Mouse (Mus musculus) embryonic facial prominence, embryonic 12.5 days (tissue): ENCODE data around the gene Nat8f5. TPM values are rescaled to one million over a fixed set of nuclear protein-coding genes. Genes with fewer than 3 reads are reported as not detected.
"Not testable (repeated sequence)": the region's sequence is repeated elsewhere in the genome, so short reads cannot be mapped to it uniquely, and the experiment has no call there.

Experiments
- ATAC-seq: fragments of 200-750 bp; cut with Nextera tagmentation; 2 replicates; pipeline ENCODE4 v1.8.0; 2017; ENCODE audit not compliant: insufficient number of reproducible peaks, insufficient read depth, low FRiP score, low TSS enrichment
- H3K27ac ChIP-seq: fragments of 300-500 bp; sonication (generic); 2 replicates; pipeline ENCODE4 v1.5.1; 2016; ENCODE audit warnings: mild to moderate bottlenecking
- H3K27me3 ChIP-seq: fragments of 300-500 bp; sonication (generic); 2 replicates; pipeline ENCODE4 v1.6.1; 2016; ENCODE audit warnings: mild to moderate bottlenecking, moderate library complexity
- H3K36me3 ChIP-seq: fragments of 300-500 bp; sonication (generic); 2 replicates; pipeline ENCODE4 v1.6.1; 2016; ENCODE audit warnings: mild to moderate bottlenecking
- H3K4me1 ChIP-seq: fragments of 300-500 bp; sonication (generic); 2 replicates; pipeline ENCODE4 v1.6.1; 2016
- H3K4me2 ChIP-seq: fragments of 300-500 bp; sonication (generic); replicated peaks from 2 replicates; pipeline ENCODE4 v1.6.1; 2016; ENCODE audit warnings: mild to moderate bottlenecking, moderate library complexity
- H3K4me3 ChIP-seq: fragments of 300-500 bp; sonication (generic); 2 replicates; pipeline ENCODE4 v1.5.1; 2016; ENCODE audit warnings: mild to moderate bottlenecking
- H3K9ac ChIP-seq: fragments of 300-500 bp; sonication (generic); 2 replicates; pipeline ENCODE4 v1.6.1; 2016; ENCODE audit warnings: mild to moderate bottlenecking, moderate library complexity
- H3K9me3 ChIP-seq: fragments of 300-500 bp; sonication (generic); 2 replicates; pipeline ENCODE4 v1.6.1; 2016; ENCODE audit warnings: mild to moderate bottlenecking, moderate library complexity
- WGBS: fragments of 180-500 bp; shearing (Covaris S2); methylation state at CpG from one replicate; pipeline ENCODE4 v1.1.7; 2016; 5-methylcytosine and 5-hydroxymethylcytosine counted together
- polyA plus RNA-seq: library from polyadenylated mRNA; unstranded; fragments of >200 nt; fragmentation: Nextera tagmentation; extraction: Ambion mirVana; gene quantifications from 2 replicates; pipeline ENCODE4 v1.2.1, GENCODE M21; 2016

Nat8f5 gene
- polyA plus RNA-seq, 1 experiment from 2014 or later, result not detected

- 76% methylated on average over 3 of the region's 3 CpGs for WGBS
- no peak overlapping the region for H3K4me2 ChIP-seq
- no peaks in the 10 kb centered on the region for H3K27me3 ChIP-seq
- H3K4me3 ChIP-seq, result no peak overlapping the region
- no peak for ATAC-seq
- H3K9me3 ChIP-seq, result no peaks in the 10 kb centered on the region
- no peak overlapping the region for H3K9ac ChIP-seq
- H3K4me1 ChIP-seq, result no peaks in the 10 kb centered on the region
- no peaks in the 10 kb centered on the region for H3K36me3 ChIP-seq
- H3K27ac ChIP-seq, result no peak overlapping the region
Measured at GRCm38 (mm10) chr6:85853481-85853880, 32.7 kb upstream of the Nat8f5 start.

- Histone ChIP-seq H3K4me3 (no peak overlapping the region), H3K36me3 (no peaks in the 10 kb centered on the region), H3K4me1 (no peaks in the 10 kb centered on the region), H3K9me3 (no peaks in the 10 kb centered on the region), H3K9ac (no peak overlapping the region), H3K27me3 (no peaks in the 10 kb centered on the region), H3K27ac (no peak overlapping the region), H3K4me2 (no peak overlapping the region)
- 93% methylated on average over 7 of the region's 7 CpGs for WGBS
- no peak for ATAC-seq
Measured at GRCm38 (mm10) chr6:85851062-85851773, 30.4 kb upstream of the Nat8f5 start.

- no peak for ATAC-seq
- H3K9ac ChIP-seq, result no peak overlapping the region
- H3K36me3 ChIP-seq, result no peaks in the 10 kb centered on the region
- H3K27ac ChIP-seq, result no peak overlapping the region
- WGBS, result 31% methylated on average over 2 of the region's 2 CpGs
- no peak overlapping the region for H3K4me2 ChIP-seq
- no peaks in the 10 kb centered on the region for H3K9me3 ChIP-seq
- H3K27me3 ChIP-seq, result no peaks in the 10 kb centered on the region
- no peaks in the 10 kb centered on the region for H3K4me1 ChIP-seq
- H3K4me3 ChIP-seq, result no peak overlapping the region
Measured at GRCm38 (mm10) chr6:85849240-85849639, 28.5 kb upstream of the Nat8f5 start.

- WGBS, result 81% methylated on average over 4 of the region's 4 CpGs
- H3K27me3 ChIP-seq, result no peaks in the 10 kb centered on the region
- no peak overlapping the region for H3K9ac ChIP-seq
- H3K4me1 ChIP-seq, result no peaks in the 10 kb centered on the region
- no peak for ATAC-seq
- no peak overlapping the region for H3K27ac ChIP-seq
- H3K4me3 ChIP-seq, result no peak overlapping the region
- no peaks in the 10 kb centered on the region for H3K9me3 ChIP-seq
- no peak overlapping the region for H3K4me2 ChIP-seq
- no peaks in the 10 kb centered on the region for H3K36me3 ChIP-seq
Measured at GRCm38 (mm10) chr6:85848140-85848539, 27.4 kb upstream of the Nat8f5 start.

DNA sequence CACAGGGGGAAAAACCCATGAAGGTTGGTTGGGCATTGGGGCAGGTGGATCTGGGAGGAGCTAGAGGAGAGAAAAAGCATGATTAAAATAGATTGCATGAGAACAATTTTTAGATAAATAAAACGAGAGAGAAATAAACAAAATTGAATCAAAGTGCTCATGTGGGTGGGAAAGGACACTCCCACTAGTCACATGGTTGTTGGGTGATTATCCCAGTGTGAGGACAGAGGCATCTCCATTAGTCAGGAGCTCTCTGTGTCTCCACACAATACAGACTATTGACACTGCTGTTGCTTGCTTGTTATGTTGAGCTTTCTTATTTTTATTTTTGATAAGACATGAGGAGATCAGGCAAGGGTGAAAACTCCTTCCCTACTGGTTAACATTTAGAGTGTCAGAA is 26.1 kb upstream of the Nat8f5 start:
- Histone ChIP-seq H3K9me3 (no peaks in the 10 kb centered on the region), H3K27me3 (no peaks in the 10 kb centered on the region), H3K9ac (no peak overlapping the region), H3K4me3 (no peak overlapping the region), H3K4me2 (no peak overlapping the region), H3K27ac (no peak overlapping the region), H3K4me1 (no peaks in the 10 kb centered on the region), H3K36me3 (no peaks in the 10 kb centered on the region)
- WGBS, result 53% methylated on average over 1 of the region's 1 CpGs
- no peak for ATAC-seq

DNA sequence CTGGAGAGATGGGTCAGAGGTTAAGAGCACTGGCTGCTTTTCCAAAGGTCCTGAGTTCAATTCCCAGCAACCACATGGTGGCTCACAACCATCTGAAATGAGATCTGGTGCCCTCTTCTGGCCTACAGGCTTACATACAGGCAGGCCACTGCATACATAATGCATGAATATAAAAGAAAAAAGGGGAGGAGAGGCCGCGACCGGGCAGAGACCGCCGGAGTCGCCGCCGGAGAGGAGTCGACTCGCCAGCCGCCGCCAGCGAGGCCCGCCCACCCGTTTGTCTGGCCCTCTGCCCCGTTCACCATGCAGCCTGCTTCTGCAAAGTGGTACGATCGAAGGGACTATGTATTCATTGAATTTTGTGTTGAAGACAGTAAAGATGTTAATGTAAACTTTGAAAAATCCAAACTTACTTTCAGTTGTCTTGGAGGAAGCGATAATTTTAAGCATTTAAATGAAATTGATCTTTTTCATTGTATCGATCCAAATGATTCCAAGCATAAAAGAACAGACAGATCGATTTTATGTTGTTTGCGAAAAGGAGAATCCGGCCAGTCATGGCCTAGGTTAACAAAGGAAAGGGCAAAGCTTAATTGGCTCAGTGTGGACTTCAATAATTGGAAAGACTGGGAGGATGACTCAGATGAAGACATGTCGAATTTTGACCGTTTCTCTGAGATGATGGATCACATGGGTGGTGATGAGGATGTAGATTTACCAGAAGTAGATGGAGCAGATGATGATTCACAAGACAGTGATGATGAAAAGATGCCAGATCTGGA is 23.1 kb upstream of the Nat8f5 start:
- not testable (repeated sequence) for H3K36me3 ChIP-seq, H3K27ac ChIP-seq, H3K4me1 ChIP-seq, H3K4me2 ChIP-seq, H3K9ac ChIP-seq, ATAC-seq, H3K4me3 ChIP-seq, H3K27me3 ChIP-seq, H3K9me3 ChIP-seq
- 78% methylated on average over 25 of the region's 25 CpGs for whole genome bisulfite sequencing

DNA sequence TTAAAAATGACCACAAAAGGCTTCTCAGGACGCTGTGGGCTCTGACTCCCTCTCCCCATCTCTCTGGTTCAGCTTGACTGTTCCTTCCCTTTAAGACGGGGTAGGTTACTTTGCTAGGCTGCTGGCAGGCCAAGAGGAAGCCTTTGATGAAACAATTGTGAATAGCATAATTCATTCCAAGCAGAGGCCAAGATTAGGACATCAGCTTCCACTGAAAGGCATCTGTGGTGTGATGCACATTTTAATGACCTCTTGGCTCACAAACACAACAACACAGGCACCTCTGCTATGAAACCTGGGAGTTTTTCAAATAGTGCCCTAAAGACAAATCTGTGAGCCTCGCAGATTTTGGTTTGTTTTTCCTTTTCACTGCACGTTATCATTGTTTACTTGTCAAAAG is 19.2 kb upstream of the Nat8f5 start:
- no peak for ATAC-seq
- Histone ChIP-seq H3K9ac (no peak overlapping the region), H3K27me3 (no peaks in the 10 kb centered on the region), H3K9me3 (no peaks in the 10 kb centered on the region), H3K4me1 (no peaks in the 10 kb centered on the region), H3K4me3 (no peak overlapping the region), H3K27ac (no peak overlapping the region), H3K4me2 (no peak overlapping the region), H3K36me3 (no peaks in the 10 kb centered on the region)
- 24% methylated on average over 4 of the region's 4 CpGs for WGBS

GRCm38 (mm10) chr6:85838674-85839073 is 17.9 kb upstream of the Nat8f5 start:
- ATAC-seq, result no peak
- Histone ChIP-seq H3K36me3 (no peaks in the 10 kb centered on the region), H3K9me3 (no peaks in the 10 kb centered on the region)

DNA sequence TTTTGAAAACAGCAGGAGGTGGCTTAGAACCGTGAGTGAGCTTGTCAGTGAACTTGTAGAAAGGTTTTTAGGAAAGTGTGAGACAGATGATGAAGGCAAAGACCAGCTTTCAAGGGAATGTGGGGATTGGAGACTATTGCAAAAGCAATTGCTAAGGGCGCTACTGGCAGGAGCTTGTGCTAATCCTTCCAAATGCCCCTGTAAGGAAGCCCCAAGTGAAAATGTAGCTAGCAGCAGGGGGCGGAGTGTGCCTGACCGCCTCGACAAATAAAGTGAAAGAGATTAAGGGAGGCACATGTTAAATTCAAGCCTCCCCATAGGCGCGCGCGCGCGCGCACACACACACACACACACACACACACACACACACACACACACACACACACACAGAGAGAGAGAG is 16.5 kb upstream of the Nat8f5 start:
- H3K9me3 ChIP-seq, H3K36me3 ChIP-seq, H3K9ac ChIP-seq, H3K27ac ChIP-seq, ATAC-seq, H3K4me3 ChIP-seq, H3K27me3 ChIP-seq, H3K4me1 ChIP-seq: not testable (repeated sequence)
- H3K4me2 ChIP-seq, result peak overlapping the region; percentile 21
- WGBS, result 25% methylated on average over 12 of the region's 12 CpGs

More at GRCm38 (mm10) chr6:85838674-85839073, 17.9 kb upstream of the Nat8f5 start:
- Histone ChIP-seq H3K4me1 (no peaks in the 10 kb centered on the region), H3K4me2 (no peak overlapping the region), H3K27ac (no peak overlapping the region), H3K9ac (no peak overlapping the region), H3K27me3 (no peaks in the 10 kb centered on the region), H3K4me3 (no peak overlapping the region)
- 33% methylated on average over 8 of the region's 8 CpGs for WGBS

GRCm38 (mm10) chr6:85836827-85837226 is 16.1 kb upstream of the Nat8f5 start:
- WGBS, result 23% methylated on average over 9 of the region's 9 CpGs
- H3K9ac ChIP-seq, result not testable (repeated sequence)

GRCm38 (mm10) chr6:85836098-85836497 is 15.3 kb upstream of the Nat8f5 start:
- not testable (repeated sequence) for H3K9me3 ChIP-seq, H3K4me2 ChIP-seq, H3K4me1 ChIP-seq, H3K27ac ChIP-seq, ATAC-seq, H3K4me3 ChIP-seq, H3K36me3 ChIP-seq, H3K27me3 ChIP-seq, H3K9ac ChIP-seq
- 76% methylated on average over 5 of the region's 5 CpGs for WGBS

More at GRCm38 (mm10) chr6:85836827-85837226, 16.1 kb upstream of the Nat8f5 start:
- H3K4me1 ChIP-seq, H3K9me3 ChIP-seq, H3K4me2 ChIP-seq, H3K27ac ChIP-seq, H3K27me3 ChIP-seq, H3K36me3 ChIP-seq, ATAC-seq, H3K4me3 ChIP-seq: not testable (repeated sequence)

- H3K9me3 ChIP-seq, H3K27ac ChIP-seq, H3K4me3 ChIP-seq, H3K9ac ChIP-seq, H3K27me3 ChIP-seq, H3K4me1 ChIP-seq, H3K36me3 ChIP-seq, H3K4me2 ChIP-seq, ATAC-seq: not testable (repeated sequence)
- WGBS, result 71% methylated on average over 1 of the region's 2 CpGs
Measured at GRCm38 (mm10) chr6:85835104-85835503, 14.3 kb upstream of the Nat8f5 start.
